In genomic region chr8:70868559-70869198, GRCm38 (mm10) we compare ENCODE assay signal across 8 mouse cellular contexts. TPM values are rescaled to one million over a fixed set of nuclear protein-coding genes. Genes with fewer than 3 reads are reported as not detected.
DNase-seq lines count a peak whose midpoint lies in the region; ATAC-seq and TF ChIP-seq lines count a peak whose summit lies in the region.

No protein-coding gene starts in this region.

- peaks cover 6% of the 10 kb centered on the region; the same call in 1 of the 2 replicates for H3K36me3 ChIP-seq in hindbrain, embryonic 15.5 days
- no peaks in the 10 kb centered on the region; the same call in 1 of the 2 replicates for H3K36me3 ChIP-seq in liver, embryonic 11.5 days (ENCODE audit: control insufficient read depth, insufficient read depth, low read length)
- peaks cover 9% of the 10 kb centered on the region; the same call in 1 of the 2 replicates for H3K36me3 ChIP-seq in midbrain, postnatal 0 days (ENCODE audit: insufficient read depth, low read length)
- no peaks in the 10 kb centered on the region for H3K36me3 ChIP-seq in thymus, adult 2 months (ENCODE audit: control insufficient read depth, insufficient read depth, low read length)

- H3K9ac ChIP-seq in hindbrain, embryonic 15.5 days, result 0 out of 2 replicates have a peak overlapping the region, but pooled peaks have one; percentile 31
- H3K9ac ChIP-seq in liver, embryonic 11.5 days (ENCODE audit: low read depth, low read length), result peak overlapping the region; percentile 51
- H3K9ac ChIP-seq in midbrain, postnatal 0 days (replicated peaks; ENCODE audit: low read length, poor library complexity, severe bottlenecking), result peak overlapping the region; percentile 24; the same call in 1 of the 2 replicates

- H3K4me3 ChIP-seq in hindbrain, embryonic 15.5 days, result no peak overlapping the region
- peak overlapping the region; percentile 40 for H3K4me3 ChIP-seq in liver, embryonic 11.5 days (ENCODE audit: low read depth, low read length)
- H3K4me3 ChIP-seq in midbrain, postnatal 0 days (ENCODE audit: low read depth, low read length), result no peak overlapping the region
- H3K4me3 ChIP-seq in thymus, adult 2 months (ENCODE audit: control insufficient read depth, insufficient read depth, low read length), result no peak overlapping the region

- H3K9me3 ChIP-seq in hindbrain, embryonic 15.5 days, result no peaks in the 10 kb centered on the region
- H3K9me3 ChIP-seq in liver, embryonic 11.5 days (ENCODE audit: control insufficient read depth, low read length), result no peaks in the 10 kb centered on the region
- H3K9me3 ChIP-seq in midbrain, postnatal 0 days (ENCODE audit: low read length), result no peaks in the 10 kb centered on the region

- no peaks in the 10 kb centered on the region for H3K27me3 ChIP-seq in hindbrain, embryonic 15.5 days
- H3K27me3 ChIP-seq in liver, embryonic 11.5 days (replicated peaks; ENCODE audit: control insufficient read depth, insufficient read depth, low read length), result peaks cover 14% of the 10 kb centered on the region
- no peaks in the 10 kb centered on the region for H3K27me3 ChIP-seq in midbrain, postnatal 0 days (ENCODE audit: insufficient read depth, low read length)
- peaks cover 12% of the 10 kb centered on the region for H3K27me3 ChIP-seq in thymus, adult 2 months (ENCODE audit: control insufficient read depth, insufficient read depth, low read length)

- H3K4me2 ChIP-seq in hindbrain, embryonic 15.5 days, result peak overlapping the region; percentile 22
- peak overlapping the region; percentile 68 for H3K4me2 ChIP-seq in liver, embryonic 11.5 days
- peak overlapping the region; percentile 15; the same call in 1 of the 2 replicates for H3K4me2 ChIP-seq in midbrain, postnatal 0 days (ENCODE audit: low read depth, low read length, poor library complexity, severe bottlenecking)

- 16% methylated on average over 40 of the region's 40 CpGs for WGBS in hindbrain, embryonic 15.5 days
- 30% methylated on average over 40 of the region's 40 CpGs for WGBS in liver, embryonic 11.5 days
- WGBS in midbrain, postnatal 0 days, result 17% methylated on average over 40 of the region's 40 CpGs
- WGBS in thymus, adult 2 months, result 24% methylated on average over 40 of the region's 40 CpGs

- peaks cover 65% of the 10 kb centered on the region for H3K4me1 ChIP-seq in hindbrain, embryonic 15.5 days (replicated peaks)
- peaks cover 39% of the 10 kb centered on the region for H3K4me1 ChIP-seq in liver, embryonic 11.5 days (replicated peaks; ENCODE audit: control insufficient read depth, insufficient read depth, low read length)
- peaks cover 10% of the 10 kb centered on the region for H3K4me1 ChIP-seq in midbrain, postnatal 0 days (ENCODE audit: insufficient read depth, low read length)
- peaks cover 41% of the 10 kb centered on the region for H3K4me1 ChIP-seq in thymus, adult 2 months (replicated peaks; ENCODE audit: control insufficient read depth, insufficient read depth, low read length)

- peak; percentile 0 for TF ChIP-seq CTCF in midbrain, postnatal 0 days (IDR thresholded peaks at IDR 0.05)
- no peak for TF ChIP-seq CTCF in thymus, adult 2 months (IDR thresholded peaks at IDR 0.05; ENCODE audit: borderline replicate concordance, control insufficient read depth, extremely low read depth, insufficient read depth, low read length, poor library complexity)

- peak; percentile 57 for DNase-seq in cerebellum, adult 11-12 months
- no peak for DNase-seq in cerebellum, postnatal 14 days
- peak; percentile 82 for DNase-seq in embryo, embryonic 11 days
- peak; percentile 72 for DNase-seq in liver, embryonic 11.5 days (ENCODE audit: low spot score)
- no peak for DNase-seq in midbrain, postnatal 0 days (ENCODE audit: low spot score)
- peak; percentile 73 for DNase-seq in thymus, adult 2 months
- no peak for DNase-seq in right cerebral cortex, postnatal 4 days

- H3K27ac ChIP-seq in hindbrain, embryonic 15.5 days (replicated peaks), result peak overlapping the region; percentile 69
- 0 out of 2 replicates have a peak overlapping the region, but pooled peaks have one; percentile 13 for H3K27ac ChIP-seq in liver, embryonic 11.5 days (ENCODE audit: low read depth, low read length)
- H3K27ac ChIP-seq in midbrain, postnatal 0 days (ENCODE audit: low read depth, low read length), result peak overlapping the region; percentile 60
- no peak overlapping the region for H3K27ac ChIP-seq in thymus, adult 2 months (ENCODE audit: control insufficient read depth, insufficient read depth, low read length)

- no peak for TF ChIP-seq POLR2A in thymus, adult 2 months (IDR thresholded peaks at IDR 0.05; ENCODE audit: control insufficient read depth, extremely low read depth, insufficient read depth, low read length, poor library complexity)

- no peak for ATAC-seq in hindbrain, embryonic 15.5 days (ENCODE audit: low FRiP score, low read depth)
- ATAC-seq in liver, embryonic 11.5 days (replicated peaks; ENCODE audit: low FRiP score), result peak; percentile 26; the same call in 1 of the 2 replicates
- ATAC-seq in midbrain, postnatal 0 days (ENCODE audit: low FRiP score), result no peak

RNA-seq across cellular contexts. Expression of gene Ccdc124, which starts 5.1 kb away (rescaled TPM):
- polyA plus RNA-seq in hindbrain, embryonic 15.5 days (2015; fragmentation: Nextera tagmentation; extraction: Ambion mirVana), result 166 and 176 TPM in 2 replicates
- polyA plus RNA-seq in liver, embryonic 11.5 days (2014; fragmentation: Nextera tagmentation; extraction: Ambion mirVana), result 110 and 112 TPM in 2 replicates
- total RNA-seq in midbrain, postnatal 0 days (2014; rRNA removed), result 44.3 and 48.6 TPM in 2 replicates
- 159 and 163 TPM in 2 replicates for polyA plus RNA-seq in midbrain, postnatal 0 days (2015; fragmentation: Nextera tagmentation; extraction: Ambion mirVana)
- 51.8 and 53.4 TPM in 2 replicates for polyA plus RNA-seq in thymus, adult 2 months (2012; rRNA removed)

RNA-seq across cellular contexts. Expression of gene Kcnn1, which starts 5.6 kb away (rescaled TPM):
- 19.2 and 19.8 TPM in 2 replicates for polyA plus RNA-seq in hindbrain, embryonic 15.5 days (2015; fragmentation: Nextera tagmentation; extraction: Ambion mirVana)
- polyA plus RNA-seq in liver, embryonic 11.5 days (2014; fragmentation: Nextera tagmentation; extraction: Ambion mirVana), result 0.47 and 0.73 TPM in 2 replicates
- total RNA-seq in midbrain, postnatal 0 days (2014; rRNA removed), result 32.5 and 32.8 TPM in 2 replicates
- polyA plus RNA-seq in midbrain, postnatal 0 days (2015; fragmentation: Nextera tagmentation; extraction: Ambion mirVana), result 10.0 and 10.3 TPM in 2 replicates
- polyA plus RNA-seq in thymus, adult 2 months (2012; rRNA removed), result 4.2 and 6.4 TPM in 2 replicates

RNA-seq across cellular contexts. Expression of gene Slc5a5, which starts 23.9 kb away (rescaled TPM):
- polyA plus RNA-seq in hindbrain, embryonic 15.5 days (2015; fragmentation: Nextera tagmentation; extraction: Ambion mirVana), result 1.7 and 1.9 TPM in 2 replicates
- 0.18 and 0.34 TPM in 2 replicates for polyA plus RNA-seq in liver, embryonic 11.5 days (2014; fragmentation: Nextera tagmentation; extraction: Ambion mirVana)
- total RNA-seq in midbrain, postnatal 0 days (2014; rRNA removed), result 1.2 and 2.1 TPM in 2 replicates
- 3.7 and 4.1 TPM in 2 replicates for polyA plus RNA-seq in midbrain, postnatal 0 days (2015; fragmentation: Nextera tagmentation; extraction: Ambion mirVana)
- polyA plus RNA-seq in thymus, adult 2 months (2012; rRNA removed), result 0.80 and 1.4 TPM in 2 replicates

RNA-seq across cellular contexts. Expression of gene Rpl18a, which starts 28.5 kb away (rescaled TPM):
- polyA plus RNA-seq in hindbrain, embryonic 15.5 days (2015; fragmentation: Nextera tagmentation; extraction: Ambion mirVana), result 2,082 and 2,226 TPM in 2 replicates
- polyA plus RNA-seq in liver, embryonic 11.5 days (2014; fragmentation: Nextera tagmentation; extraction: Ambion mirVana), result 3,876 and 4,144 TPM in 2 replicates
- total RNA-seq in midbrain, postnatal 0 days (2014; rRNA removed), result 1,447 and 1,819 TPM in 2 replicates
- polyA plus RNA-seq in midbrain, postnatal 0 days (2015; fragmentation: Nextera tagmentation; extraction: Ambion mirVana), result 2,274 and 2,285 TPM in 2 replicates
- 7,420 and 8,337 TPM in 2 replicates for polyA plus RNA-seq in thymus, adult 2 months (2012; rRNA removed)

RNA-seq across cellular contexts. Expression of gene Arrdc2, which starts 29.2 kb away (rescaled TPM):
- 7.8 and 8.0 TPM in 2 replicates for polyA plus RNA-seq in hindbrain, embryonic 15.5 days (2015; fragmentation: Nextera tagmentation; extraction: Ambion mirVana)
- 13.4 and 14.5 TPM in 2 replicates for polyA plus RNA-seq in liver, embryonic 11.5 days (2014; fragmentation: Nextera tagmentation; extraction: Ambion mirVana)
- total RNA-seq in midbrain, postnatal 0 days (2014; rRNA removed), result 13.6 TPM in 2 replicates
- polyA plus RNA-seq in midbrain, postnatal 0 days (2015; fragmentation: Nextera tagmentation; extraction: Ambion mirVana), result 6.0 and 6.6 TPM in 2 replicates
- 75.4 and 77.4 TPM in 2 replicates for polyA plus RNA-seq in thymus, adult 2 months (2012; rRNA removed)

Comparison
In these comparisons a context has a peak if more than half of its experiments do, and no peak if none do; other contexts are left out.
1. DNase-seq: peak in cerebellum, adult 11-12 months (single experiment), embryo, embryonic 11 days (single experiment), liver, embryonic 11.5 days (single experiment) and thymus, adult 2 months (single experiment); none in cerebellum, postnatal 14 days (0 of 2), midbrain, postnatal 0 days (single experiment) and right cerebral cortex, postnatal 4 days (single experiment).
2. H3K4me2 ChIP-seq: peak in every context shown above with its lines; median percentile 68 in liver, embryonic 11.5 days; 22 in hindbrain, embryonic 15.5 days; 15 in midbrain, postnatal 0 days.
3. Peak in every context shown above with its lines, with median percentiles within 50 percentile points of each other: H3K9ac ChIP-seq.